Mouse (Mus musculus) midbrain, embryonic 12.5 days (tissue): ENCODE results near the gene Arntl. TPM values are rescaled to one million over a fixed set of nuclear protein-coding genes. Genes with fewer than 3 reads are reported as not detected.

Source experiments
- ATAC-seq: fragments of 200-750 bp; cut with Nextera tagmentation; 2 replicates; pipeline ENCODE4 v1.8.0; 2017; ENCODE audit warnings: low read depth, moderate TSS enrichment, moderate library complexity; ENCODE audit not compliant: low FRiP score
- H3K27ac ChIP-seq: fragments of 300-500 bp; sonication (generic); replicated peaks from 2 replicates; pipeline ENCODE4 v1.5.1; 2016; ENCODE audit warnings: mild to moderate bottlenecking
- H3K27me3 ChIP-seq: fragments of 300-500 bp; sonication (generic); 2 replicates; pipeline ENCODE4 v1.6.1; 2016; ENCODE audit warnings: mild to moderate bottlenecking
- H3K36me3 ChIP-seq: fragments of 300-500 bp; sonication (generic); 2 replicates; pipeline ENCODE4 v1.6.1; 2016
- H3K4me1 ChIP-seq: fragments of 300-500 bp; sonication (generic); 2 replicates; pipeline ENCODE4 v1.6.1; 2016
- H3K4me2 ChIP-seq: fragments of 300-500 bp; sonication (generic); replicated peaks from 2 replicates; pipeline ENCODE4 v1.6.1; 2016; ENCODE audit warnings: mild to moderate bottlenecking, moderate library complexity
- H3K4me3 ChIP-seq: fragments of 300-500 bp; sonication (generic); 2 replicates; pipeline ENCODE4 v1.5.1; 2016; ENCODE audit warnings: mild to moderate bottlenecking
- H3K9ac ChIP-seq: fragments of 300-500 bp; sonication (generic); replicated peaks from 2 replicates; pipeline ENCODE4 v1.6.1; 2016; ENCODE audit warnings: mild to moderate bottlenecking, moderate library complexity
- H3K9me3 ChIP-seq: fragments of 300-500 bp; sonication (generic); 2 replicates; pipeline ENCODE4 v1.6.1; 2016; ENCODE audit warnings: mild to moderate bottlenecking
- WGBS: fragments of 180-500 bp; shearing (Covaris S2); methylation state at CpG from one replicate; pipeline ENCODE4 v1.1.7; 2016; 5-methylcytosine and 5-hydroxymethylcytosine counted together
- polyA plus RNA-seq: library from polyadenylated mRNA; unstranded; fragments of >200 nt; fragmentation: Nextera tagmentation; extraction: Ambion mirVana; gene quantifications from 2 replicates; pipeline ENCODE4 v1.2.1, GENCODE M21; 2016

Arntl gene
- polyA plus RNA-seq, 1 experiment from 2014 or later, result 7.8 TPM

DNA sequence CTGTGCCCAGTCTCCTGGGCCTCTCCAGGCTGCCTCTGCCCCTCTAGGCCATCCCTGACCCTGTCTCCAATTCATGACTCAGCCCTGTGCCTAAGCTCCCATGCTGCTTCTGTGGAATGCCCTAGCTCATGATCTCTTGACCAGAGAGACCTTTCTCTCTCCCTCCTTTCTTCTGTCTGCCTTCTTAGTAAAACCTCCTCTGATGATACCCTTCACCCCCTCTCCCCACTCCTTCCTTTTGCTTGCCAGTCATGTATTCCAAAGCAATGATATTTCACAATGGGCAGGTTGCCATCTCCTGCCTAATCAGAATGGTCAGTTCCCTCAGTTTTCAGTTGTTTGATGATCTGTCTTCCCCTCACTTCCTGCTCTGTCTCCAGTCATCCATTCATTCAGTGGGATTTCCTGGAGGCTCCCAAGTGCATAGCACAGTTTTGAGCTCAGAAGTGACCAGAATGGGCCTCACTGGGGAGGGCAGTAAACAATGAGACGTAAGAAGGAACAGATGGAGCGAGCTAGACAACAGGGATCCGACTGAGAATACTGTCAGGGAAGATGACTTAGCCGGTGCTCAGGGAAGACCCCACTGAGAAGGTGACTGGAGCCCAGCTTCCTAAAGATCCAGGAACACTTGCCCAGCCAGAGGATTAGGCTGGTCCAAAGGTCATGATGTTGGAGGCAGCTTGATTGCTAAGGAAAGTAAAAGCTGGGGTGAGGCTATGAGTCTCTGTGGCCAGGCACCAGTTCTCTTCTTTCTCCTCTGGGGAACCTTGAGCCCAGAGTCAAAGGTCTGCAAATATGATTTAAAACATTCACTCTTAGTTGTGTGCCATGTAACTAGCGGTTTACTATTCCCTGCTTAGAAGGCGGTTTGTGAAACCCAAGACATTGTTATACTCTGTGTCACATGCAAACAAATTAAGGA is 7.2 kb downstream of the Arntl start:
- H3K4me2 ChIP-seq, result no peak overlapping the region
- peaks cover 26% of the 10 kb centered on the region for H3K27me3 ChIP-seq
- no peak overlapping the region for H3K4me3 ChIP-seq
- H3K36me3 ChIP-seq, result no peaks in the 10 kb centered on the region
- H3K27ac ChIP-seq, result no peak overlapping the region
- WGBS, result 42% methylated on average over 6 of the region's 6 CpGs
- H3K9ac ChIP-seq, result no peak overlapping the region
- ATAC-seq, result no peak
- H3K9me3 ChIP-seq, result no peaks in the 10 kb centered on the region
- H3K4me1 ChIP-seq, result peaks cover 12% of the 10 kb centered on the region

DNA sequence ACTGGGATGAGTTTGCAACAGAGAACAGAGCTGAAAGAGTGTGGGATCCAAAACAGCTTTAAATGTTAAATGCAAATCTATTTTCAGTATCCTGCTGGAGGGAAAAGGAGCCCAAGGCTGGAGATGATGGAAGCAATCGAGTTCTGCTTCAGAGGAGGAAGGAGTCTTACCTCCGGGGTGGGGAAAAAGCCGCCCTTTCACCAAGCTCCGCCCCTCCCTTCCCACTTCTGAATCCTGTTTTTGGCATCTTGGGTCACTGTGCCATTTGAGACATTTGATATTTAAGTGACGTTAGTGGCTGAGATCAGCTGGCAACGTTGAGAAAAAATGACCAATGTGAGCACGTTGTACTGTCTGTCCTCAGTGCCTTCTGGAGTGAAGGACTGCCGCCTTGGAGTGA is 8.9 kb downstream of the Arntl start:
- Histone ChIP-seq H3K27me3 (peaks cover 9% of the 10 kb centered on the region), H3K4me3 (no peak overlapping the region), H3K9ac (no peak overlapping the region), H3K4me2 (no peak overlapping the region), H3K36me3 (no peaks in the 10 kb centered on the region), H3K27ac (no peak overlapping the region), H3K4me1 (peaks cover 12% of the 10 kb centered on the region), H3K9me3 (no peaks in the 10 kb centered on the region)
- 73% methylated on average over 8 of the region's 8 CpGs for WGBS
- ATAC-seq, result no peak

DNA sequence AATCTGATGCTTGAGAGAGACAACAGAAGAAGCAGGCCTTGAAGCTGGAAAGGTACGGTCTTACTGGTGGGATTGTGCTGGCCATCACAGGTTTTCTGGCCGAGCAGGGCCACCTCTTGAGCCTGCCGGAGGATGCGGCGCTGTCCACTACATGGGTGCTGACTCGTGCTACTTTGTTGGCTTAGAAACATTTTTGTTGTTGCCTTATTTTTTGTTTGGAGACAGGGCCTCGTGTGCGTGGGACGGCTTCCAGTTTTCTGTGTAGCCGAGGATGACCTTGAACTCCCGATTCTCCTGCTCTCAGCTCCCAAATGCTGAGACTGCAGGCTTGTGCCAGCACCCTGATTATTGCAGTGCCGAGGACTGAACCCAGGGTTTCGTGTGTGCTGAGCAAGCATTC is 12.2 kb downstream of the Arntl start:
- Histone ChIP-seq H3K4me1 (peaks cover 11% of the 10 kb centered on the region), H3K27me3 (no peaks in the 10 kb centered on the region), H3K4me2 (no peak overlapping the region), H3K4me3 (no peak overlapping the region), H3K27ac (no peak overlapping the region), H3K9me3 (no peaks in the 10 kb centered on the region), H3K36me3 (no peaks in the 10 kb centered on the region), H3K9ac (no peak overlapping the region)
- WGBS, result 73% methylated on average over 13 of the region's 13 CpGs
- no peak for ATAC-seq

DNA sequence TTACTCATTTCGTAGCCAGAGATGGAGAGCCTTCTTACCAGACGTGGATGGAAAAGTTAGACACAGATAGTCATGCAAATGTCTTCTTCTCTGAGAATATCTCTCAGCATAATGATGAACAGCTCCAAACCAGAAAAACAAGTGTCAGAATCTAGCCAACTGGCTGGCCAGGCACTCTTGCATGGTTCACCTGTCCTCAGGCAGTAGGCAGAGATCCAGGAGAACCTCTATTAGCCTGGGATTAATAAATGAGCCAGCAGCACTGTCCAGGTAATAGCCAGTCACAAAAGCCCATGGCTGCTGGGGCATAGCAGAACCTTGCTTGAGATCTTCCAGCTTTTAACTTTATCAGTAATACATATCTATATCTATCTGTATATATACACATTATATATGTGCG is 12.6 kb downstream of the Arntl start:
- Histone ChIP-seq H3K27me3 (no peaks in the 10 kb centered on the region), H3K4me2 (no peak overlapping the region), H3K9ac (no peak overlapping the region), H3K9me3 (no peaks in the 10 kb centered on the region), H3K27ac (no peak overlapping the region), H3K36me3 (no peaks in the 10 kb centered on the region), H3K4me1 (peaks cover 6% of the 10 kb centered on the region), H3K4me3 (no peak overlapping the region)
- ATAC-seq, result no peak
- 89% methylated on average over 3 of the region's 3 CpGs for WGBS

DNA sequence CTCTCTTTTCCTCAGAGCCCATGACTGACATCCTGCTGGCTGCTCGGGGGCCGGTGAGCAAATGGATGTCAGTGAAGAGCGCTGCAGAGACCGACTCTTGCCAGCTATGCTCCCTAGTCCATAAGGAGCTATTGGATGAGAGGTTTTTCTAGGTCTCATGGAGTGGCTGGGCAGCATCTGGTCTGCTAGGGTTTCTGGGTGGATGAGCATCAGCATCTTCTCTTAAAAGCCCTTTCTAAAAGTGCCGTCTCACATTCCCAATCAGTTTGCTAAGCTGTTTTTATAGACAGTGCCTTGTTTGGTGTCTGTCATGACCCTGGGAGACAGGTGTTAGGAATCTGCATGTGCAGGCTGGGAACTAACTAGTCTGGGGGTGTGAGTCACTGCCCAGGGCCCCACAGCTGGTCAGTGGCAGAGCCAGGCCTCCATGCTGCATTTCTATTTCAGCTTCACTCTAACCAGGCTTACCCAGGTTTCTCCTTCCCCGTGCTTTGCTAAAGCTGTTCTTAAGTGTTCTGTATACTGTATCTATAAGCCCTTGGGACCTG is 13.5 kb downstream of the Arntl start:
- Histone ChIP-seq H3K27me3 (no peaks in the 10 kb centered on the region), H3K36me3 (no peaks in the 10 kb centered on the region), H3K4me3 (no peak overlapping the region), H3K4me2 (no peak overlapping the region), H3K9ac (no peak overlapping the region), H3K27ac (no peak overlapping the region), H3K9me3 (no peaks in the 10 kb centered on the region), H3K4me1 (peaks cover under 1% of the 10 kb centered on the region; the same call in 1 of the 2 replicates)
- WGBS, result 80% methylated on average over 6 of the region's 6 CpGs
- ATAC-seq, result no peak

DNA sequence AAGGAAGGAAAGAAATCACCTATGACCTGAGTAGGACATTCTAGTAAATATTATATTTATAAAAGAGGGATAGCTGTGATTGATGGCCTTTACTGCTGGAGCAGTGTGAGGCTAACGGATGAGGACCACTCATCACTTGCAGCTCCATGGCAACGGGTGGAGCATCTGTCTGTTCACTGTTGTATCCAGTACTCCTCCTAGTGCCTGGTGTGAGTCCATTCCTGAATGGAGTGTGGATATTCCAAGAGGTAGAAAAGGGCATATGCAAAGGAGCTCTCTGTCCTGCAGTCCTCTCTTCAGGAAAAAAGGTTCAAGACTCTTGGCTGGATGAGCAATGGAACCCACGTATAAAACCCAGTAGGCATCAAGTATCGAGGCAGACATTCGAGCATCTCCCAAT is 15.6 kb downstream of the Arntl start:
- Histone ChIP-seq H3K4me3 (no peak overlapping the region), H3K27me3 (no peaks in the 10 kb centered on the region), H3K9me3 (no peaks in the 10 kb centered on the region), H3K4me1 (no peaks in the 10 kb centered on the region), H3K27ac (no peak overlapping the region), H3K4me2 (no peak overlapping the region), H3K36me3 (no peaks in the 10 kb centered on the region), H3K9ac (no peak overlapping the region)
- 77% methylated on average over 5 of the region's 5 CpGs for WGBS
- ATAC-seq, result no peak

DNA sequence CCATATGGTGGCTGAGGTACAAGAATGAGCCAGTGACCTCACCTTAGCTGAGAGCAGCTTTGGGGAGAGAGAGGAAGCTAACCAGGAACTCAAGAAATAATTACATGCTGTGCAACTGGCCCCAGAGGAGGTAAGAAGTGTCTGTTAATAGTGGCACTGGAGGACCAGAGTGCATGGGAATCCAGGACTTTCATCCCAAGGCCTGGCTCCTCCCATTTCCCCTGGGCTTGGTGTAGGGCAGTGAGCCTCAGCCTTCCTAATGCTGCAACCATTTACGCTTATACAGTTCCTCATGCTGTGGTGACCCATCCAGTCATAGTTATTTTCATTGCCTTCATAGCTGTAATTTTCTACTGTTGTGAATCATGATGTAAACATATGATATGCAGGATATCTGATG is 17.4 kb downstream of the Arntl start:
- H3K4me3 ChIP-seq, result no peak overlapping the region
- ATAC-seq, result no peak

DNA sequence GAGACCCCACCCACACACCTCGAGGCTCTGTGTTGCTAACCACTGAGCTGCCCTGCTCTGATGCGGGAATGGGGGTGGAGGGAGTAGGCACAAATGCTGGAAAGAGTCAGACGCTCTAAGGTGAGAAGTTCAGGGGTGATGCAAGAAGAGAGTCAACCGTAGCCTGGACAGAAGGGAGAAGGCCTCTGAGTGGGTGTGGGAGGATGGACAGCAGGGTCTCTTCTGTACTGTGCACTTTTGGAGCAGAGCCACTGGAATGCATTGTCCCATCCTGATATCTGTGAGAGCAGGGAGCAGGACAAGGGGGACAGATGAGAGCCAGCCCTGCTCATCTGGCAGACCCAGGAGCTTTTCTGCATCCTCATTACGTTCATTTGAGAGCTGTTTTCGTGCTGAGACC is 21.2 kb downstream of the Arntl start:
- H3K27ac ChIP-seq, result no peak overlapping the region
- H3K9me3 ChIP-seq, result no peaks in the 10 kb centered on the region
- no peak overlapping the region for H3K9ac ChIP-seq
- H3K4me1 ChIP-seq, result no peaks in the 10 kb centered on the region
- no peak for ATAC-seq
- no peaks in the 10 kb centered on the region for H3K36me3 ChIP-seq
- 86% methylated on average over 6 of the region's 6 CpGs for WGBS
- no peak overlapping the region for H3K4me2 ChIP-seq
- no peak overlapping the region for H3K4me3 ChIP-seq
- H3K27me3 ChIP-seq, result no peaks in the 10 kb centered on the region

More for the DNA sequence above, 17.4 kb downstream of the Arntl start:
- 80% methylated on average over 1 of the region's 1 CpGs for WGBS
- Histone ChIP-seq H3K4me1 (no peaks in the 10 kb centered on the region), H3K36me3 (no peaks in the 10 kb centered on the region), H3K27me3 (no peaks in the 10 kb centered on the region), H3K27ac (no peak overlapping the region), H3K4me2 (no peak overlapping the region), H3K9ac (no peak overlapping the region), H3K9me3 (no peaks in the 10 kb centered on the region)

DNA sequence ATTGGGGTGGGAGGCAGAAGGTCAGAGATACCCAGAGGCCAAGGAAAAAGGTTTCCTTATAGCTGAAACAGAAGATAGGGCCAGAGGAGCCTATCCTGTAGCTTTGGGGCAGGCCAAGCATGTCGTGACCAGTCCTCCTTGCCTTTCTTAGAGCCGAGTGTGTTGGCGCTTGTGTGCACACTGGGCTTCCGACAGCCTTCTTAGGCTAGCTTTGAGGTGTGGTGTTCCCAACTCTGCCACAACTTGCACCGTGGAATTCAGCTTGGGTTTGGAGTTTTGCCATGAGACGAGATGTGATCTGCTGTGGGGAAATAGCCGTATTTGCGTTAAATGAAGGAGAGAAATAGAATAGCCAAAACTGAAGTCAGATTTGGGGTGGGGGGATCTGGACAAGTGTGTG is 28.9 kb downstream of the Arntl start:
- Histone ChIP-seq H3K4me3 (no peak overlapping the region), H3K9me3 (no peaks in the 10 kb centered on the region), H3K27ac (no peak overlapping the region), H3K9ac (no peak overlapping the region), H3K4me1 (no peaks in the 10 kb centered on the region), H3K36me3 (no peaks in the 10 kb centered on the region), H3K4me2 (no peak overlapping the region), H3K27me3 (no peaks in the 10 kb centered on the region)
- 94% methylated on average over 8 of the region's 8 CpGs for WGBS
- ATAC-seq, result no peak

DNA sequence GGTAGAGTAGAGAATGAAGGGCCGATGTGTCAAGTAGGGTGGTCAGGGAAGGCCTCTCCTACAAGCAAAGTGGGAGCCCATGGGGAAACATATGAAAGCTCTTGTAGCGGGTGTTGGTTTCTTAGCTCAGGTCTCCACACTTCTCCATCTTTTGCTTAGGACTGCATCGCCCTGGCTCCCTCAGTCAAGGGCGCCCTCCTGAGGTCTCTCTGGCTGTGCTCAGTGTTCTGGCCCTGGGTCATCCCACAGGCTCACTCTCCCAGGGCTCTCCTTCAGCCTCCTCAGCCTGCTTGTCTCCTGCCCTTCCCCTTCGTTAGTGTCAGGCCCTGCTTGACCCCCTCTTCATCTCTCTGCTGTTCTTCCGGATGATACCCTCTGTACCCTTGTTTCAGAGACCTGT is 31.1 kb downstream of the Arntl start:
- no peaks in the 10 kb centered on the region for H3K36me3 ChIP-seq
- H3K4me3 ChIP-seq, result no peak overlapping the region
- H3K9ac ChIP-seq, result no peak overlapping the region
- no peaks in the 10 kb centered on the region for H3K9me3 ChIP-seq
- H3K4me1 ChIP-seq, result no peaks in the 10 kb centered on the region
- WGBS, result 77% methylated on average over 6 of the region's 6 CpGs
- no peaks in the 10 kb centered on the region for H3K27me3 ChIP-seq
- no peak for ATAC-seq
- H3K27ac ChIP-seq, result no peak overlapping the region
- no peak overlapping the region for H3K4me2 ChIP-seq

DNA sequence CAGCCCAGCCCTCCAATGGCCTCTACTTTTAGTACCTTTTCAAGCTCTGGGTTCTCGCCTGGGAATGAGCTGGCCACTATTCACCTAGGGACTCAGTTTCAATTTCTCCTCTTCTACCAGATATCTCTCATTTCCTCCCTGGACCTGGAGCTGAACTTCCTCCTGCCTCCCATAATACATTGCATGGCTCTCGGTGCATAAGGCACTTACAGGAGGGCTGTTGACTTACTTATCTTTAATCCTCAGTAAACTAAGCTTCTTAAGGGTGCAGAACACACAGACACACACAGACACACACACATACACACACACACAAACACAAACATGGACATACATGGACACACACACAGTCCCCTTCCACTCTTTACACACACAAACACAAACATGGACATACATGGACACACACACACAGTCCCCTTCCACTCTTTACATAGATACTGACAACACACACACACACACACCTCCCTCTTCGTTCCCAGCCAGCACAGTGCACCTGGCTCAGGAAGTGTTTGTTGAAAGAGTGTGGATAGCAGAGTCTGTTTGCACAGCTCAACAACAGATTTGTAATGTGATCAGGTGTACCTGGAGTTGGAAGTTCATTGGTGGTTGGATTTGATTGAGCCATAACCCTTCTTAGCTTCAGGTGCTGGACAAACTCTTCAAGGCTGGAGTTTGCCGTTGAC is 32.3 kb downstream of the Arntl start:
- no peaks in the 10 kb centered on the region for H3K4me1 ChIP-seq
- no peaks in the 10 kb centered on the region for H3K9me3 ChIP-seq
- no peak overlapping the region for H3K9ac ChIP-seq
- no peaks in the 10 kb centered on the region for H3K36me3 ChIP-seq
- ATAC-seq, result no peak
- H3K27me3 ChIP-seq, result no peaks in the 10 kb centered on the region
- 84% methylated on average over 4 of the region's 4 CpGs for WGBS
- H3K4me2 ChIP-seq, result no peak overlapping the region
- no peak overlapping the region for H3K27ac ChIP-seq
- H3K4me3 ChIP-seq, result no peak overlapping the region

DNA sequence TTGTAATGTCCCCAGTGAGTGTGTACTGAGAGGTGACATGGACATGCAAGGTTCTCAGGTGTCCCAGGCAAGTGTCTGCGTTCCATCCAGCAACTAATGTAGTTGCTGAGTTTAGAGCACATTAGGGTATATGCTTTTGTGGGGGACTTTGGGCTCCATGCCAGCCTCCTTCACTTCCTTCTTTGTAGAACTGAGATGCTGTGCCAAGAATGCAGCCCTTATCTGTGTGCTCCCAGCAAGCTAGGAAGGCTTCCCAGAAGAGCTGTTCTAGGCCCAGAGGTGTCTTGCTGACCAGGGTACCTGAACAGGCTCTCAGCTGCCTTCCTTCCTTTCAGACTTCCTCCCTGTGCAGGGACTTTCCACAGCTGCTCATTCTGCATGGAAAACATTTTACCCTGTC is 33.2 kb downstream of the Arntl start:
- Histone ChIP-seq H3K4me1 (no peaks in the 10 kb centered on the region), H3K9me3 (no peaks in the 10 kb centered on the region), H3K27me3 (no peaks in the 10 kb centered on the region), H3K9ac (no peak overlapping the region), H3K4me2 (no peak overlapping the region), H3K36me3 (no peaks in the 10 kb centered on the region), H3K27ac (no peak overlapping the region), H3K4me3 (no peak overlapping the region)
- no peak for ATAC-seq
- 92% methylated on average over 1 of the region's 1 CpGs for WGBS
